Mouse (Mus musculus): ENCODE data around the gene Cxcl16. TPM values are rescaled to one million over a fixed set of nuclear protein-coding genes. Genes with fewer than 3 reads are reported as not detected.
"Not testable (repeated sequence)": the region's sequence is repeated elsewhere in the genome, so short reads cannot be mapped to it uniquely, and the experiment has no call there.

Gene Cxcl16
- under 1 TPM in 1 of 2 experiments, not detected in 1; 0.36 TPM for polyA plus RNA-seq (2017; shearing (Covaris generic))

- ATAC-seq, result no peak
Measured at GRCm38 (mm10) chr11:70459601-70460101, at the start of gene Cxcl16. Gene Cxcl16 (minus strand): TSS chr11:70459984.

- no peak for ATAC-seq
Measured at GRCm38 (mm10) chr11:70506962-70507515, 47.3 kb upstream of the Cxcl16 start.

GRCm38 (mm10) chr11:70506385-70506784 is 46.6 kb upstream of the Cxcl16 start:
- ATAC-seq, result no peak

GRCm38 (mm10) chr11:70504970-70505369 is 45.2 kb upstream of the Cxcl16 start, which contains the start of gene Tm4sf5:
Gene Tm4sf5 (plus strand): TSS chr11:70505244.
- ATAC-seq, result no peak

GRCm38 (mm10) chr11:70502018-70502417 is 42.2 kb upstream of the Cxcl16 start:
- ATAC-seq, result no peak

- ATAC-seq, result no peak
Measured at GRCm38 (mm10) chr11:70500476-70500812, 40.7 kb upstream of the Cxcl16 start.

- ATAC-seq, result no peak
Measured at GRCm38 (mm10) chr11:70499566-70500475, 40.0 kb upstream of the Cxcl16 start.

GRCm38 (mm10) chr11:70489684-70490083 is 29.9 kb upstream of the Cxcl16 start:
- no peak for ATAC-seq

- no peak for ATAC-seq
Measured at GRCm38 (mm10) chr11:70489138-70489537, 29.4 kb upstream of the Cxcl16 start.

- no peak for ATAC-seq
Measured at GRCm38 (mm10) chr11:70487816-70488215, 28.0 kb upstream of the Cxcl16 start.

GRCm38 (mm10) chr11:70485498-70485897 is 25.7 kb upstream of the Cxcl16 start:
- no peak for ATAC-seq

- ATAC-seq, result no peak
Measured at GRCm38 (mm10) chr11:70474872-70475534, 15.2 kb upstream of the Cxcl16 start.

- not testable (repeated sequence) for ATAC-seq
Measured at GRCm38 (mm10) chr11:70473291-70473690, 13.5 kb upstream of the Cxcl16 start.

GRCm38 (mm10) chr11:70472716-70473115 is 12.9 kb upstream of the Cxcl16 start:
- ATAC-seq, result no peak

- no peak for ATAC-seq
Measured at GRCm38 (mm10) chr11:70469764-70470163, 10.0 kb upstream of the Cxcl16 start.

- no peak for ATAC-seq
Measured at GRCm38 (mm10) chr11:70467902-70468619, 8.3 kb upstream of the Cxcl16 start.

GRCm38 (mm10) chr11:70465824-70466223 is 6.0 kb upstream of the Cxcl16 start:
- no peak for ATAC-seq

- ATAC-seq, result no peak
Measured at GRCm38 (mm10) chr11:70465211-70465610, 5.4 kb upstream of the Cxcl16 start.

- ATAC-seq, result no peak
Measured at GRCm38 (mm10) chr11:70463970-70464369, 4.2 kb upstream of the Cxcl16 start.

GRCm38 (mm10) chr11:70458688-70459600 is 840 bp downstream of the Cxcl16 start, which contains the start of gene Zmynd15:
Gene Zmynd15 (plus strand): TSS chr11:70459433.
- ATAC-seq, result no peak

Measured in activated CD4-positive, CD25-positive, alpha-beta regulatory T cell, adult 4 months (primary cell).